Mouse (Mus musculus) E14TG2a.4 (cell line): ENCODE data around the gene 4933427I04Rik.

ENCODE experiments used
- CTCF ChIP-seq: conservative IDR thresholded peaks from 2 replicates; pipeline ENCODE4 v1.5.1; 2014; ENCODE audit warnings: low read length
- NANOG ChIP-seq: IDR thresholded peaks from 2 replicates; pipeline ENCODE4 v1.6.1; 2014; ENCODE audit warnings: borderline replicate concordance, low read length, mixed read lengths
- POU5F1 ChIP-seq: IDR thresholded peaks from 2 replicates; pipeline ENCODE4 v1.6.1; 2014; ENCODE audit warnings: low read length, borderline replicate concordance

GRCm38 (mm10) chr4:123819093-123819610 is 40.3 kb upstream of the 4933427I04Rik start:
- peak; percentile 32 for TF ChIP-seq CTCF
- TF ChIP-seq POU5F1: no peak
- no peak for TF ChIP-seq NANOG
